ENCODE assay signal across 17 mouse cellular contexts in the genomic region with DNA sequence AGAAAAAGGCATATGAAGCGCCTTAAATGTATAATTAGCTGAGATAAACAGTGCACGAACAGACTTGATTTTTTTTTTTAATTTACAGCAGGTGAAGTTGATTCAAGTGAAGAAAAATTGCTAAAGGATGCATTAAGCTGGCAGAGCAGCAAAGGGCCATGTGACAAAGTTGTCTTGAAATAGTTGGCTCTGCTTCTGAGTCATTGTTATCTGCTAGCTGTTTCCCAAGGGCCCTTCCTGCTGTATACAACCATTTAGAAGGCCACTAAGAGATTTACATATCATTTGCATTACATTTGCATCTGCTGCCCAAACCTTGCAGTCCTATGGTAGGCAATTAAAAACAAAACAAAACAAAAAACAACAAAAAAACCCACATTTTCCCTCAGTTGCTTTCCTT. TPM values are rescaled to one million over a fixed set of nuclear protein-coding genes. Genes with fewer than 3 reads are reported as not detected.
A peak's percentile ranks its signal among the peaks of the same experiment; 100 is the strongest.
DNase-seq lines count a peak whose midpoint lies in the region; ATAC-seq and TF ChIP-seq lines count a peak whose summit lies in the region.
"Had no signal": no experiment of that assay in that cellular context is flagged by ENCODE, and none has a peak within 500 bp of the region (broad histone marks: within the 10 kb centered on the region; RNA-seq: fewer than 3 reads in every experiment).

No protein-coding gene starts in this region.

- no peaks in the 10 kb centered on the region for H3K9me3 ChIP-seq in heart, embryonic 16.5 days (replicated peaks; ENCODE audit: control insufficient read depth, low read length)
- H3K9me3 ChIP-seq in hindbrain, postnatal 0 days (ENCODE audit: low read length): no peaks in the 10 kb centered on the region
- H3K9me3 ChIP-seq in kidney, embryonic 15.5 days (replicated peaks): no peaks in the 10 kb centered on the region
- H3K9me3 ChIP-seq: limb, embryonic 13.5 days had no signal

- TF ChIP-seq POLR2A in embryonic fibroblast, embryonic 13.5 days (IDR thresholded peaks at IDR 0.05; ENCODE audit: low read depth, low read length): no peak

- TF ChIP-seq CTCF in embryonic fibroblast, embryonic 13.5 days (IDR thresholded peaks at IDR 0.05; ENCODE audit: borderline replicate concordance, insufficient read depth, low read length): no peak
- TF ChIP-seq CTCF in hindbrain, postnatal 0 days (IDR thresholded peaks at IDR 0.05; ENCODE audit: low read depth): no peak

- WGBS in heart, embryonic 16.5 days: 69% methylated on average over 2 of the region's 2 CpGs
- 52% methylated on average over 2 of the region's 2 CpGs for WGBS in hindbrain, postnatal 0 days
- 69% methylated on average over 2 of the region's 2 CpGs for WGBS in kidney, embryonic 15.5 days

- no peak overlapping the region for H3K9ac ChIP-seq in heart, embryonic 16.5 days (ENCODE audit: low read length)
- no peak overlapping the region for H3K9ac ChIP-seq in hindbrain, postnatal 0 days (replicated peaks; ENCODE audit: low read length)
- no peak overlapping the region for H3K9ac ChIP-seq in kidney, embryonic 15.5 days
- H3K9ac ChIP-seq: limb, embryonic 13.5 days had no signal

- no peak overlapping the region; the same call in 1 of the 2 replicates for H3K4me2 ChIP-seq in heart, embryonic 16.5 days (ENCODE audit: low read depth, low read length)
- peak overlapping the region; percentile 37 for H3K4me2 ChIP-seq in hindbrain, postnatal 0 days (ENCODE audit: low read depth, low read length)
- no peak overlapping the region for H3K4me2 ChIP-seq in kidney, embryonic 15.5 days
- H3K4me2 ChIP-seq: limb, embryonic 13.5 days had no signal

- H3K4me1 ChIP-seq in heart, embryonic 16.5 days (ENCODE audit: control insufficient read depth, insufficient read depth, low read length): no peaks in the 10 kb centered on the region
- H3K4me1 ChIP-seq in embryonic fibroblast, embryonic 13.5 days (ENCODE audit: control insufficient read depth, insufficient read depth, low read length): no peaks in the 10 kb centered on the region
- H3K4me1 ChIP-seq in hindbrain, postnatal 0 days (ENCODE audit: insufficient read depth, low read length): no peaks in the 10 kb centered on the region
- no peaks in the 10 kb centered on the region; the same call in 1 of the 2 replicates for H3K4me1 ChIP-seq in kidney, embryonic 15.5 days
- H3K4me1 ChIP-seq: limb, embryonic 13.5 days had no signal

- no peaks in the 10 kb centered on the region; the same call in 1 of the 2 replicates for H3K27me3 ChIP-seq in heart, embryonic 16.5 days (ENCODE audit: control insufficient read depth, insufficient read depth, low read length)
- no peaks in the 10 kb centered on the region for H3K27me3 ChIP-seq in hindbrain, postnatal 0 days (ENCODE audit: insufficient read depth, low read length)
- H3K27me3 ChIP-seq in kidney, embryonic 15.5 days: peaks cover 17% of the 10 kb centered on the region

- H3K36me3 ChIP-seq in heart, embryonic 16.5 days (ENCODE audit: control insufficient read depth, insufficient read depth): no peaks in the 10 kb centered on the region
- H3K36me3 ChIP-seq in hindbrain, postnatal 0 days (ENCODE audit: insufficient read depth, low read length): no peaks in the 10 kb centered on the region
- H3K36me3 ChIP-seq in kidney, embryonic 15.5 days: no peaks in the 10 kb centered on the region
- H3K36me3 ChIP-seq: limb, embryonic 13.5 days had no signal

- no peak for DNase-seq in heart, postnatal 14 days
- peak; percentile 34 for DNase-seq in CD4-positive helper T cell, adult 2 months (ENCODE audit: low read depth, low spot score)
- DNase-seq in hindbrain, postnatal 0 days (ENCODE audit: low spot score): no peak
- no peak for DNase-seq in thymus, postnatal 4 days
- DNase-seq in cerebellum, adult 11-12 months: no peak
- DNase-seq: gastrocnemius, postnatal 14 days; heart, postnatal 4 days; lung, adult 2 months; right cerebral cortex, postnatal 25 days had no signal

- H3K4me3 ChIP-seq in heart, embryonic 16.5 days (ENCODE audit: low read length): no peak overlapping the region
- no peak overlapping the region; the same call in 1 of the 2 replicates for H3K4me3 ChIP-seq in embryonic fibroblast, embryonic 13.5 days (ENCODE audit: insufficient read depth, low read length)
- no peak overlapping the region; the same call in 1 of the 2 replicates for H3K4me3 ChIP-seq in hindbrain, postnatal 0 days (ENCODE audit: low read length)
- no peak overlapping the region for H3K4me3 ChIP-seq in kidney, embryonic 15.5 days (replicated peaks)
- H3K4me3 ChIP-seq: limb, embryonic 13.5 days had no signal

- no peak for ATAC-seq in heart, embryonic 16.5 days (replicated peaks; ENCODE audit: extremely low read depth, insufficient read depth, low FRiP score)
- ATAC-seq in hindbrain, postnatal 0 days: no peak
- ATAC-seq in kidney, embryonic 15.5 days (replicated peaks; ENCODE audit: low FRiP score): no peak

- H3K27ac ChIP-seq in heart, embryonic 16.5 days (ENCODE audit: low read length): peak overlapping the region; percentile 61
- 0 out of 2 replicates have a peak overlapping the region, but pooled peaks have one; percentile 34 for H3K27ac ChIP-seq in embryonic fibroblast, embryonic 13.5 days (ENCODE audit: insufficient read depth, low read length)
- 0 out of 2 replicates have a peak overlapping the region, but pooled peaks have one; percentile 7 for H3K27ac ChIP-seq in hindbrain, postnatal 0 days
- H3K27ac ChIP-seq in kidney, embryonic 15.5 days: no peak overlapping the region
- H3K27ac ChIP-seq: limb, embryonic 13.5 days had no signal

- intact Hi-C loops in heart, postnatal 14 days (cut with DNase I): no loop called here

RNA-seq across cellular contexts. Expression of a gene that starts 2.3 kb away (rescaled TPM):
- 2.8 and 3.4 TPM in 2 replicates for polyA plus RNA-seq in heart, embryonic 16.5 days (2015; fragmentation: Nextera tagmentation; extraction: Ambion mirVana)
- total RNA-seq in heart, postnatal 14 days (2021): 1 to 10 TPM; 4.0 to 4.1 TPM
- 2.9 and 5.3 TPM in 2 replicates for polyA plus RNA-seq in embryonic fibroblast, embryonic 13.5 days (2011; ENCODE audit: insufficient read length, low read depth, missing spikeins)
- 8.4 and 8.7 TPM in 2 replicates for total RNA-seq in hindbrain, postnatal 0 days (2014; rRNA removed)
- polyA plus RNA-seq in hindbrain, postnatal 0 days (2015; fragmentation: Nextera tagmentation; extraction: Ambion mirVana): 3.1 and 3.4 TPM in 2 replicates
- 0.99 and 1.3 TPM in 2 replicates for polyA plus RNA-seq in kidney, embryonic 15.5 days (2015; fragmentation: Nextera tagmentation; extraction: Ambion mirVana)
- total RNA-seq: megakaryocyte-erythroid progenitor cell, adult 5-6 weeks had no signal

RNA-seq across cellular contexts. Expression of a gene that starts 54.7 kb away (rescaled TPM):
- polyA plus RNA-seq in heart, embryonic 16.5 days (2015; fragmentation: Nextera tagmentation; extraction: Ambion mirVana): not detected in 2 replicates
- not detected for total RNA-seq in heart, postnatal 14 days (2021)
- not detected in 2 replicates for polyA plus RNA-seq in embryonic fibroblast, embryonic 13.5 days (2011; ENCODE audit: insufficient read length, low read depth, missing spikeins)
- total RNA-seq in hindbrain, postnatal 0 days (2014; rRNA removed): not detected in 2 replicates
- polyA plus RNA-seq in hindbrain, postnatal 0 days (2015; fragmentation: Nextera tagmentation; extraction: Ambion mirVana): not detected in 2 replicates
- 0.27 TPM in 1 of 2 replicates, not detected in the other for polyA plus RNA-seq in kidney, embryonic 15.5 days (2015; fragmentation: Nextera tagmentation; extraction: Ambion mirVana)
- total RNA-seq: common myeloid progenitor, adult 5-6 weeks; gastrocnemius, postnatal 14 days; heart, postnatal 4 days; megakaryocyte-erythroid progenitor cell, adult 5-6 weeks had no signal
- polyA plus RNA-seq: kidney, embryonic 16.5 days; limb, embryonic 13.5 days; lung, adult 2 months; stomach, embryonic 14.5 days had no signal
